Mouse (Mus musculus) left cerebral cortex, adult 2 months (tissue): ENCODE results near the gene Tpp1. TPM values are rescaled to one million over a fixed set of nuclear protein-coding genes. Genes with fewer than 3 reads are reported as not detected.
"Not testable (repeated sequence)": the region's sequence is repeated elsewhere in the genome, so short reads cannot be mapped to it uniquely, and the experiment has no call there.

Experiments used
- DNase-seq, 2 experiments: peaks; one replicate each; pipeline ENCODE4 v3.0.0; 2021 to 2022; ENCODE audit warnings: low spot score in 2 of 2, mixed read lengths in 1 of 2; ENCODE audit errors: extremely low spot score in 1 of 2
- H3K27ac ChIP-seq: fragments of 200-600 bp; 2 replicates; pipeline ENCODE4 v1.8.1; 2022
- H3K4me3 ChIP-seq: fragments of 200-600 bp; 2 replicates; pipeline ENCODE4 v1.8.1; 2022
- CTCF ChIP-seq: fragments of 200-600 bp; IDR thresholded peaks from 2 replicates; pipeline ENCODE4 v1.8.1; 2022; ENCODE audit warnings: antibody characterized with exemption, mild to moderate bottlenecking, moderate library complexity
- intact Hi-C: fragments of 180-260 bp; cut with DNase I; formaldehyde crosslinking; loops from one replicate; pipeline ENCODE4 v1.15.1; 2025
- total RNA-seq, 2 experiments: library from RNA; stranded (reverse); gene quantifications; 2 replicates each; pipeline ENCODE4 v1.2.3; 2021

Gene Tpp1
- total RNA-seq, 2 experiments from 2014 or later = 68.2 to 68.4 TPM

- DNase-seq = peak in 1 of 2 experiments; percentile 38
- Histone ChIP-seq H3K27ac (peak within 1 kb of the TSS; percentile 94), H3K4me3 (peak within 1 kb of the TSS; percentile 99)
- intact Hi-C loops = loop anchor here (1.0 to 10.0 kb wide), 3 partner anchors 74 to 332 kb away; partner anchors contain the start of genes Arfip2, Cnga4, Fam160a2 and Gm45799
- no peak for TF ChIP-seq CTCF
Measured at GRCm38 (mm10) chr7:105736911-105737521, 15.0 kb downstream of the Tpp1 start, which contains the start of gene Rrp8. TSS of gene Rrp8 (minus strand) at chr7:105737385.

- peak; percentile 89 to 92 for DNase-seq
- intact Hi-C loops = loop anchor here (1.0 to 10.0 kb wide), 3 partner anchors 75 to 332 kb away; partner anchors contain the start of genes Arfip2, Cnga4, Fam160a2 and Gm45799
- peak within 1 kb of the TSS; percentile 99 for H3K4me3 ChIP-seq
- peak within 1 kb of the TSS; percentile 94 for H3K27ac ChIP-seq
- TF ChIP-seq CTCF = no peak
Measured at GRCm38 (mm10) chr7:105736264-105736901, 15.7 kb downstream of the Tpp1 start, which contains the start of gene Ilk. TSS of gene Ilk (plus strand) at chr7:105736592.

- Histone ChIP-seq H3K27ac (peak overlapping the region; percentile 90; the same call in 1 of the 2 replicates), H3K4me3 (peak overlapping the region; percentile 99)
- intact Hi-C loops = loop anchor here (5.0 to 10.0 kb wide), 2 partner anchors 93 to 331 kb away; partner anchors contain the start of genes Arfip2, Cnga4, Fam160a2 and Gm45799
- DNase-seq = not testable (repeated sequence)
Measured at GRCm38 (mm10) chr7:105735464-105735863, 16.6 kb downstream of the Tpp1 start.

- Histone ChIP-seq H3K4me3 (no peak overlapping the region), H3K27ac (no peak overlapping the region)
- no peak for TF ChIP-seq CTCF
- DNase-seq = no peak
- intact Hi-C loops = loop anchor here (5.0 to 10.0 kb wide), 2 partner anchors 93 to 330 kb away; partner anchors contain the start of genes Arfip2, Cnga4, Fam160a2 and Gm45799
Measured at GRCm38 (mm10) chr7:105734826-105735225, 17.2 kb downstream of the Tpp1 start.

GRCm38 (mm10) chr7:105733836-105734235, 18.2 kb downstream of the Tpp1 start:
- no peak overlapping the region for H3K4me3 ChIP-seq
- TF ChIP-seq CTCF = no peak
- H3K27ac ChIP-seq = no peak overlapping the region
- DNase-seq = no peak
- intact Hi-C loops = loop anchor here (10.0 kb wide), 1 partner anchor 329 kb away; the partner anchor contains the start of genes Cnga4 and Fam160a2

GRCm38 (mm10) chr7:105728701-105729428, 23.2 kb downstream of the Tpp1 start:
- DNase-seq = peak in 1 of 2 experiments; percentile 15
- Histone ChIP-seq H3K27ac (peak overlapping the region; percentile 75), H3K4me3 (no peak overlapping the region)
- intact Hi-C loops = loop anchor here (5.0 kb wide), 1 partner anchor 182 kb away; no protein-coding TSS in a partner anchor
- no peak for TF ChIP-seq CTCF

GRCm38 (mm10) chr7:105726980-105727325, 25.1 kb downstream of the Tpp1 start:
- no peak for DNase-seq
- Histone ChIP-seq H3K27ac (peak overlapping the region; percentile 15; the same call in 1 of the 2 replicates), H3K4me3 (no peak overlapping the region)
- intact Hi-C loops = loop anchor here (1.0 to 5.0 kb wide), 3 partner anchors 84 to 180 kb away; partner anchors contain the start of gene Mrpl17
- TF ChIP-seq CTCF = no peak

- no peak overlapping the region for H3K4me3 ChIP-seq
Measured at GRCm38 (mm10) chr7:105726144-105726979, 25.7 kb downstream of the Tpp1 start.

GRCm38 (mm10) chr7:105721916-105722315, 30.1 kb downstream of the Tpp1 start:
- Histone ChIP-seq H3K27ac (no peak overlapping the region), H3K4me3 (no peak overlapping the region)
- no peak for TF ChIP-seq CTCF
- intact Hi-C loops = no loop called here
- no peak for DNase-seq

More at GRCm38 (mm10) chr7:105726144-105726979, 25.7 kb downstream of the Tpp1 start:
- H3K27ac ChIP-seq = peak overlapping the region; percentile 33; the same call in 1 of the 2 replicates
- TF ChIP-seq CTCF = peak; percentile 92
- DNase-seq = peak in 1 of 2 experiments; percentile 41
- intact Hi-C loops = loop anchor here (1.0 to 5.0 kb wide), 3 partner anchors 84 to 179 kb away; partner anchors contain the start of gene Mrpl17

GRCm38 (mm10) chr7:105715366-105715765, 36.7 kb downstream of the Tpp1 start:
- intact Hi-C loops = no loop called here
- peak; percentile 9 for TF ChIP-seq CTCF
- H3K27ac ChIP-seq = no peak overlapping the region
- no peak overlapping the region for H3K4me3 ChIP-seq
- DNase-seq = no peak

- Histone ChIP-seq H3K27ac (no peak overlapping the region), H3K4me3 (no peak overlapping the region)
- DNase-seq = no peak
- intact Hi-C loops = no loop called here
- no peak for TF ChIP-seq CTCF
Measured at GRCm38 (mm10) chr7:105708733-105709132, 43.3 kb downstream of the Tpp1 start.
